Mouse (Mus musculus) embryonic fibroblast, embryonic 13.5 days (primary cell): ENCODE measurements around the gene Vmn1r235.

ENCODE experiments used
- CTCF ChIP-seq: IDR thresholded peaks from 2 replicates; pipeline ENCODE4 v1.5.1; 2011; ENCODE audit warnings: mild to moderate bottlenecking, control low read depth, low read length, moderate library complexity, borderline replicate concordance; ENCODE audit not compliant: insufficient read depth
- POLR2A ChIP-seq: IDR thresholded peaks from 2 replicates; pipeline ENCODE4 v1.6.1; 2011; ENCODE audit warnings: low read depth, mild to moderate bottlenecking, control low read depth, low read length, moderate library complexity

- TF ChIP-seq POLR2A, result no peak
- no peak for TF ChIP-seq CTCF
Observed at GRCm38 (mm10) chr17:21231654-21232053, 24.6 kb upstream of the Vmn1r235 start.
